Mouse (Mus musculus) olfactory bulb, adult 2 months (tissue): ENCODE measurements around the gene Txnl4b.

Experiments used
- CTCF ChIP-seq: fragments of 200-500 bp; IDR thresholded peaks from 2 replicates; pipeline ENCODE4 v1.5.1; 2012; ENCODE audit warnings: low read depth, mild to moderate bottlenecking, low read length, moderate library complexity; ENCODE audit not compliant: insufficient read depth
- POLR2A ChIP-seq: fragments of 200-500 bp; IDR thresholded peaks from 2 replicates; pipeline ENCODE4 v1.6.1; 2012; ENCODE audit warnings: mild to moderate bottlenecking, low read depth, low read length, moderate library complexity; ENCODE audit not compliant: insufficient read depth

DNA sequence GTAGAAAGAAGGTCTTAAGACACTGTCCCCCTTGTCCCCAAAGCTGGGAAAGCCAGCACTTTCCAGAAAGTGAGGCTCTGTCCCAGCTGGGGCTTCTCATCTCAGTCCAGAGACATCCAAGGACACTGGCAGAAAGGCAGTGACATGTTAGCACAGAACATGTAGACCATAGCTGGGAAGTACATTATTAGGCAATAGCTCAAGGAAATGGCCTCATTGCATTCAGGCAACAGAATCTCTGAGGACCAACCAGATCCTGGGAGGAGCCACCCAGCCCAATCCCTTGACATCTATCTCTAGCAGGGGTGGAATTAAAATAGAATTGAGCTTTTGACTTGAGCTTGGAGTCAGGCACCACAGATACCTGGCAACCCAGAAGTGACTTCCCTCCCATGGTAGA is 20.0 kb downstream of the Txnl4b start:
- TF ChIP-seq POLR2A (no peak), CTCF (no peak)
